Mouse (Mus musculus) liver, embryonic 14.5 days (tissue): ENCODE measurements around the gene Kdm4b.

Source experiments
- CTCF ChIP-seq: IDR thresholded peaks from 2 replicates; pipeline ENCODE4 v1.5.1; 2016; ENCODE audit warnings: antibody characterized with exemption, low read depth, control low read depth
- EP300 ChIP-seq: IDR thresholded peaks from 2 replicates; pipeline ENCODE4 v1.6.1; 2016; ENCODE audit warnings: antibody characterized with exemption, low read depth

GRCm38 (mm10) chr17:56372109-56372508, 46.2 kb downstream of the Kdm4b start:
- TF ChIP-seq CTCF (peak; percentile 36; the same call in 1 of the 2 replicates), EP300 (no peak)
